Mouse (Mus musculus): Measurements from ENCODE around the gene Fhl1.

DNA sequence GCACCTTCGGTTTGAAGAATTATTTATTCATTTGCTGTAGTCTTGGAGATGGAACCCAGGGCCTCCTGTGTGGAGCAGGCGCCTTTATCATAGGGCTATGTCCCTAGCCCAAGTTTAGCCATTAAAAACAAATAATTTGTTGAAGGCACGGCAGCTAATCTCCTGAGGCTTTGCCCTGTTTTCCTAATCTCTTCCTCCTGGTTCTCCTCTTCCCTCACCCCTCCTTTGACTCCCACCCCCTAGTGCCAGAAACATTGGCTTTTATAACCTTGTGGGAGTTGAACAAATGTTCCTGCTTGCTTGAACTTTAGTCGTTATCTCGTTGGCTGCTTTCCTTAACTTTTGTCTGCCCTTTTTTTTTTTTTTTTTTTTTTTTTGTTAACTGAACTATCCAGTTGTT is 2.8 kb downstream of the Fhl1 start:
- TF ChIP-seq CTCF (IDR thresholded peaks at IDR 0.05; ENCODE audit: borderline replicate concordance, insufficient read depth, low read depth, low read length) = no peak
- TF ChIP-seq POLR2A (IDR thresholded peaks at IDR 0.05; ENCODE audit: borderline replicate concordance, insufficient read depth, low read length) = no peak

All from cerebellum, adult 2 months (tissue).